Mouse (Mus musculus): ENCODE data around the gene Sh3pxd2b. TPM values are rescaled to one million over a fixed set of nuclear protein-coding genes. Genes with fewer than 3 reads are reported as not detected.

The Sh3pxd2b gene
- polyA plus RNA-seq, 1 experiment from 2014 or later, result 23.7 TPM

GRCm38 (mm10) chr11:32363188-32363587 lies 15.6 kb downstream of the Sh3pxd2b start:
- Histone ChIP-seq H3K4me1 (ENCODE audit: control insufficient read depth, insufficient read depth, low read length) (peaks cover 6% of the 10 kb centered on the region; the same call in 1 of the 2 replicates), H3K27me3 (ENCODE audit: control insufficient read depth, insufficient read depth, low read length) (no peaks in the 10 kb centered on the region), H3K9me3 (ENCODE audit: control insufficient read depth, low read length) (no peaks in the 10 kb centered on the region), H3K4me2 (ENCODE audit: low read depth) (no peak overlapping the region), H3K9ac (ENCODE audit: low read length) (no peak overlapping the region), H3K4me3 (ENCODE audit: low read depth, low read length) (no peak overlapping the region), H3K36me3 (ENCODE audit: control insufficient read depth, insufficient read depth, low read length) (no peaks in the 10 kb centered on the region; the same call in 1 of the 2 replicates), H3K27ac (ENCODE audit: low read depth, low read length) (0 out of 2 replicates have a peak overlapping the region, but pooled peaks have one; percentile 14)
- DNase-seq (ENCODE audit: low spot score) (no peak), ATAC-seq (ENCODE audit: insufficient read depth, low FRiP score, low TSS enrichment) (no peak)
- 84% methylated on average over 3 of the region's 3 CpGs for WGBS

DNA sequence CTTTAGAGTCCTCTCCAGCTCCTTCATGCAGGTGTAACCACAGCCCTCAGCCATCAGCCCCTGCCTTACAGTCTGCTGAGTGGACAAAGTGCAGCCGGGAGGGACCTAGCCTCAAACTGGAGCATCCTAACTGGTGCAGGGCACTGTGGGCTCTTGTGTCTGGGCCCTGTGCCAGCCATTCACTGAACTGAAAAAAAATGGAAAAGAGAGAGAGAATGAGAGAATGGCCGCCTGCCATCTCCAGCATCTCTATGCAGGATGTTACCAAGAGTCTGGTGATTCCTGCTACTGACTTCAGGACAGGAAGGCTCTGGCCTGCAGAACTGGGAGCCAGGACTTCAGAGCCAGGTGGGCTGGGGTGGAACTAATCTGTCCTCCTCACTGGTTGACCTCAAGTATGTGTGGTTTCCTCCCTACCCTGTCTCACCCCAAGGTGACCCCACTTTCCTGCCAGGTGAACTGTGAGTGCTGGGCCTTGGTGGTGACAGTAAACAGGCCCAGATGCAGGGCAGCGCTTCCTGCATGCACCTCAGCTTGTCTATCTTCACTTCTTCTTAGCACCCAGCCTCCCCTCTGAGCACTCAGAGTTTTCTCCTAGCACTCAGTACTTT lies 16.1 kb downstream of the Sh3pxd2b start:
- no peak overlapping the region for H3K9ac ChIP-seq (ENCODE audit: low read length)
- 87% methylated on average over 3 of the region's 3 CpGs for WGBS
- H3K4me2 ChIP-seq (ENCODE audit: low read depth), result no peak overlapping the region
- H3K36me3 ChIP-seq (ENCODE audit: control insufficient read depth, insufficient read depth, low read length), result no peaks in the 10 kb centered on the region; the same call in 1 of the 2 replicates
- no peaks in the 10 kb centered on the region for H3K27me3 ChIP-seq (ENCODE audit: control insufficient read depth, insufficient read depth, low read length)
- 0 out of 2 replicates have a peak overlapping the region, but pooled peaks have one; percentile 14 for H3K27ac ChIP-seq (ENCODE audit: low read depth, low read length)
- no peak overlapping the region for H3K4me3 ChIP-seq (ENCODE audit: low read depth, low read length)
- no peaks in the 10 kb centered on the region for H3K9me3 ChIP-seq (ENCODE audit: control insufficient read depth, low read length)
- peaks cover 6% of the 10 kb centered on the region; the same call in 1 of the 2 replicates for H3K4me1 ChIP-seq (ENCODE audit: control insufficient read depth, insufficient read depth, low read length)
- ATAC-seq (ENCODE audit: insufficient read depth, low FRiP score, low TSS enrichment) (no peak), DNase-seq (ENCODE audit: low spot score) (no peak)

DNA sequence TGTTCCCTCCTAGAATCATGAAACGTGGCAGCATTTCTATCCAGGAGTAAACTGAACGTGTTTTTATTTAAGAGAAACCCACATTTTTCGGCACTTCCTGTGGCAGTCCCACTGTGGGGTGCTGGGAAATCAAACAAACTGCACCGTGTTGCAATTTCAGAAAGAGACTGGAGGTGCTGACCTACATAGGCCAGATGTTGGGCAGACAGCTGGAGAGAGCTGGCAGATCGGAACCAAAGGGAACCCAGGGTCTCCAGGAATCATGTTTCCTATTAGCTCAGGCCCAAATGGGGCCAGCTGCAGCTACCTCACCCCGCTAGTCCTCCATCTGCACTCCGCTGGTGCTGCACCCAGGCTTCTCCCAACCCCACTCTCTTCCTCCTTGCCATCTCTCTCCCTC lies 16.8 kb downstream of the Sh3pxd2b start:
- Histone ChIP-seq H3K27ac (ENCODE audit: low read depth, low read length) (no peak overlapping the region), H3K4me3 (ENCODE audit: low read depth, low read length) (no peak overlapping the region), H3K9me3 (ENCODE audit: control insufficient read depth, low read length) (no peaks in the 10 kb centered on the region), H3K4me2 (ENCODE audit: low read depth) (no peak overlapping the region), H3K9ac (ENCODE audit: low read length) (no peak overlapping the region), H3K36me3 (ENCODE audit: control insufficient read depth, insufficient read depth, low read length) (no peaks in the 10 kb centered on the region; the same call in 1 of the 2 replicates), H3K27me3 (ENCODE audit: control insufficient read depth, insufficient read depth, low read length) (no peaks in the 10 kb centered on the region), H3K4me1 (ENCODE audit: control insufficient read depth, insufficient read depth, low read length) (peaks cover 6% of the 10 kb centered on the region; the same call in 1 of the 2 replicates)
- no peak for ATAC-seq (ENCODE audit: insufficient read depth, low FRiP score, low TSS enrichment)
- no peak for DNase-seq (ENCODE audit: low spot score)
- 79% methylated on average over 7 of the region's 7 CpGs for WGBS

GRCm38 (mm10) chr11:32365498-32365897 lies 17.9 kb downstream of the Sh3pxd2b start:
- H3K4me2 ChIP-seq (ENCODE audit: low read depth), result no peak overlapping the region
- H3K4me1 ChIP-seq (ENCODE audit: control insufficient read depth, insufficient read depth, low read length), result peaks cover 6% of the 10 kb centered on the region; the same call in 1 of the 2 replicates
- no peak overlapping the region for H3K27ac ChIP-seq (ENCODE audit: low read depth, low read length)
- no peak for ATAC-seq (ENCODE audit: insufficient read depth, low FRiP score, low TSS enrichment)
- no peak overlapping the region for H3K9ac ChIP-seq (ENCODE audit: low read length)
- no peaks in the 10 kb centered on the region for H3K36me3 ChIP-seq (ENCODE audit: control insufficient read depth, insufficient read depth, low read length)
- DNase-seq (ENCODE audit: low spot score), result no peak
- no peaks in the 10 kb centered on the region for H3K9me3 ChIP-seq (ENCODE audit: control insufficient read depth, low read length)
- H3K4me3 ChIP-seq (ENCODE audit: low read depth, low read length), result no peak overlapping the region
- 88% methylated on average over 4 of the region's 4 CpGs for WGBS
- no peaks in the 10 kb centered on the region for H3K27me3 ChIP-seq (ENCODE audit: control insufficient read depth, insufficient read depth, low read length)

GRCm38 (mm10) chr11:32367056-32367455 lies 19.4 kb downstream of the Sh3pxd2b start:
- Histone ChIP-seq H3K36me3 (ENCODE audit: control insufficient read depth, insufficient read depth, low read length) (no peaks in the 10 kb centered on the region; the same call in 1 of the 2 replicates), H3K27me3 (ENCODE audit: control insufficient read depth, insufficient read depth, low read length) (no peaks in the 10 kb centered on the region), H3K27ac (ENCODE audit: low read depth, low read length) (no peak overlapping the region), H3K4me2 (ENCODE audit: low read depth) (no peak overlapping the region), H3K9me3 (ENCODE audit: control insufficient read depth, low read length) (no peaks in the 10 kb centered on the region), H3K4me1 (ENCODE audit: control insufficient read depth, insufficient read depth, low read length) (peaks cover 6% of the 10 kb centered on the region; the same call in 1 of the 2 replicates), H3K4me3 (ENCODE audit: low read depth, low read length) (no peak overlapping the region), H3K9ac (ENCODE audit: low read length) (no peak overlapping the region)
- no peak for ATAC-seq (ENCODE audit: insufficient read depth, low FRiP score, low TSS enrichment)
- no peak for DNase-seq (ENCODE audit: low spot score)
- WGBS, result 88% methylated on average over 2 of the region's 2 CpGs

DNA sequence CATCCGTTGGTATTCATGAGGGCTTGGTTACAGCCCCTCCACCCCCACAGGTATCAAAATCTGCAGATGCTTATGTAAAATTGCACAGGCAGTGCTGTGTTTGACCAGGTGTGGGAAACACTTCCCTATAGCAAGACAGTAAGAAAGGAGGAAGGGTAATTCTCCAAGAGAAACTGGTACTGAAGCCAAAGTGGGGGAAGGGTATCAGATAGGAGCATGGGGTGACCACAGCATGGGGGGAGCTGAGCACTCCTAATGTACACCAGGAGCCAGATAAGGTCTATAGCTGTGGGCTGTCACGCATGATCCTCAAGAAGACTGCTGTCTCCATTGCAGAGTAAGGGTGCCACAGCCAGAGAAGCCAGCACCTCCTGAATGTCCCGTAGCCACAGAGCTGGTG lies 21.4 kb downstream of the Sh3pxd2b start:
- no peak overlapping the region for H3K4me2 ChIP-seq (ENCODE audit: low read depth)
- H3K9me3 ChIP-seq (ENCODE audit: control insufficient read depth, low read length), result no peaks in the 10 kb centered on the region
- H3K4me3 ChIP-seq (ENCODE audit: low read depth, low read length), result no peak overlapping the region
- 97% methylated on average over 3 of the region's 3 CpGs for WGBS
- H3K27ac ChIP-seq (ENCODE audit: low read depth, low read length), result no peak overlapping the region
- ATAC-seq (ENCODE audit: insufficient read depth, low FRiP score, low TSS enrichment), result no peak
- no peaks in the 10 kb centered on the region for H3K4me1 ChIP-seq (ENCODE audit: control insufficient read depth, insufficient read depth, low read length)
- no peak overlapping the region for H3K9ac ChIP-seq (ENCODE audit: low read length)
- DNase-seq (ENCODE audit: low spot score), result no peak
- H3K36me3 ChIP-seq (ENCODE audit: control insufficient read depth, insufficient read depth, low read length), result peaks cover 4% of the 10 kb centered on the region; the same call in 1 of the 2 replicates
- no peaks in the 10 kb centered on the region for H3K27me3 ChIP-seq (ENCODE audit: control insufficient read depth, insufficient read depth, low read length)

- ATAC-seq (ENCODE audit: insufficient read depth, low FRiP score, low TSS enrichment), result no peak
- H3K27me3 ChIP-seq (ENCODE audit: control insufficient read depth, insufficient read depth, low read length), result no peaks in the 10 kb centered on the region
- DNase-seq (ENCODE audit: low spot score), result no peak
- no peaks in the 10 kb centered on the region for H3K4me1 ChIP-seq (ENCODE audit: control insufficient read depth, insufficient read depth, low read length)
- H3K4me3 ChIP-seq (ENCODE audit: low read depth, low read length), result no peak overlapping the region
- H3K36me3 ChIP-seq (ENCODE audit: control insufficient read depth, insufficient read depth, low read length), result peaks cover 4% of the 10 kb centered on the region
- no peak overlapping the region for H3K27ac ChIP-seq (ENCODE audit: low read depth, low read length)
- no peak overlapping the region for H3K9ac ChIP-seq (ENCODE audit: low read length)
- no peaks in the 10 kb centered on the region for H3K9me3 ChIP-seq (ENCODE audit: control insufficient read depth, low read length)
- WGBS, result 82% methylated on average over 1 of the region's 1 CpGs
- H3K4me2 ChIP-seq (ENCODE audit: low read depth), result no peak overlapping the region
These were observed 23.3 kb downstream of the Sh3pxd2b start for GRCm38 (mm10) chr11:32370881-32371280.

DNA sequence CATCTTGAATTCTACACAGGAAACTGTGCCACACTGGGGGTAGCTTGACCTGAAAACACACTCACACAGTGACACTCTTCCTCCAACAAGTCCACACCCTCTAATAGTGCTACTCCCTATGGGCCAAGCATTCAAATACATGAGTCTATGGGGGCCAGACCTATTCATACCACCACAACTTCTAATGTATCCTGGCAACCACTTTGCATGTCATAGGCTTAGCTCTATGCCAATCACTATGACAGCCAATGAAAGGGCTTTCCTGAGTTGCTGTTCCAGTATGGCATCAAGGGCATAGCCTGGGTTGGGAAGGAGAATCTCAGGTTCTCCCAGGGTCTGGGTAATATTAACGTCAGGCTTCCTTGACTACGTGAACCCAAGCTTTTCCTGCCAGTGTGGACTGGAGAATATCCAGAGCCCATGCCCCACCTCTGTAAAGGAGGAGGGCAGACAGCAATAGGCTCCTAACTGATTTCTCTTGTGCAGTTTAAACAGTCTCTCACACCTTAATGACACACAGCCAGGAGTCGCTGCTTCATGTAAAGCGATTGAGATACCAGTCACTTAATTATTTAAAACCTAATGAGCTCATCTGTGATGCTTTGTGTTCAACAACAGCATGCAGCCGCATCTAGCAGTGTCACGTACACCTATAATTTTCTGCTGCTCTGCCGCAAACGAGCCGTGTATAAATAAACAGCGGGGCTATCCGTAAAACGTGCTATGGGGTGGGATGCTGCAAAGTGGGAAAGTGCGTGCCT lies 25.8 kb downstream of the Sh3pxd2b start:
- no peak overlapping the region for H3K27ac ChIP-seq (ENCODE audit: low read depth, low read length)
- ATAC-seq (ENCODE audit: insufficient read depth, low FRiP score, low TSS enrichment), result no peak
- no peaks in the 10 kb centered on the region for H3K4me1 ChIP-seq (ENCODE audit: control insufficient read depth, insufficient read depth, low read length)
- H3K36me3 ChIP-seq (ENCODE audit: control insufficient read depth, insufficient read depth, low read length), result peaks cover 9% of the 10 kb centered on the region
- H3K9ac ChIP-seq (ENCODE audit: low read length), result no peak overlapping the region
- no peak overlapping the region for H3K4me3 ChIP-seq (ENCODE audit: low read depth, low read length)
- no peaks in the 10 kb centered on the region for H3K27me3 ChIP-seq (ENCODE audit: control insufficient read depth, insufficient read depth, low read length)
- H3K4me2 ChIP-seq (ENCODE audit: low read depth), result no peak overlapping the region
- DNase-seq (ENCODE audit: low spot score), result no peak
- no peaks in the 10 kb centered on the region for H3K9me3 ChIP-seq (ENCODE audit: control insufficient read depth, low read length)
- WGBS, result 84% methylated on average over 13 of the region's 13 CpGs

Data from neural tube, embryonic 11.5 days (tissue).